Mouse (Mus musculus) adrenal gland, postnatal 10 days (tissue): ENCODE data around the gene Dnmt3c. TPM values are rescaled to one million over a fixed set of nuclear protein-coding genes. Genes with fewer than 3 reads are reported as not detected.

ENCODE experiments used
- DNase-seq: peaks from one replicate; pipeline ENCODE4 v3.0.0; 2021; ENCODE audit warnings: mixed read lengths
- total RNA-seq, 2 experiments: library from RNA; stranded (reverse); gene quantifications; 2 replicates each; pipeline ENCODE4 v1.2.3; 2021

Gene Dnmt3c
- total RNA-seq, 2 experiments from 2014 or later, result not detected

DNA sequence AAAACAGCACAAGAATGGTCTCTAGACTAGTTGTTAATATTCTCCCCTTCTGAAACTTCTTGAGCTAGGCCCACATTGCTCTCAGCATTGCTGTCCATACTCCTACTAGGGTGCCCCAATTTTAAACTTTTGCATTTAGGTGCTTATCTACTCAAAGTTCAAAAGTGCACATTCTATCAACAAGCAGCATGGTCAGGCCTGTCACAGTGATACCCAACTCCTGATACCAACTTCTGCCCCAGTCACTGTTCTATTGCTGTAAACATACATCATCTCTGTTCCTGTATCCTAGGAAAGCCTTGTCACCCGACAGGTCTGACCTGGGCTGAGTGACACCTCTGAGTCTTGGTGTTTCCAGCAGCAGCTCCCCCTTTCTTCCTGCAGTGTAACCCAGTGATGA, 26.6 kb downstream of the Dnmt3c start:
- no peak for DNase-seq

DNA sequence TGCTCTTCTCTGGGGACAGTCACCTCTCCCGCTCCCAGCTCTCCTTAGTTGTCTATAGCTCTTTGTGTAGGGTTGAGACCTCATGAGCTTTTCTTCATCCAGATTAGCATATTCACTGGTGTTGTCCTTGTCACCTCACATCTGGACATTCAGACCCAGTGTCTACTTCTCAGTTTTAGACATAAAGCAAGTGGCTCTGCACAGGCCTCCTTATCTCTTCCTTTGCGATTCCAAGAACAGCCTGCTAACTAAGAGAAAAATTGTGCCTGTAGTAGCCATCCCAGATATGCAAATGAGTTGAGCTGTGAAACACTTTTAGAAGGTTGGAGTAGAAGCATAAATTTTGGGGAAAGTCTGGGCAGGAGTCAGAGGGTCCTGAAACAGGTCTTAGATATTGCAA, 28.0 kb downstream of the Dnmt3c start:
- no peak for DNase-seq

DNA sequence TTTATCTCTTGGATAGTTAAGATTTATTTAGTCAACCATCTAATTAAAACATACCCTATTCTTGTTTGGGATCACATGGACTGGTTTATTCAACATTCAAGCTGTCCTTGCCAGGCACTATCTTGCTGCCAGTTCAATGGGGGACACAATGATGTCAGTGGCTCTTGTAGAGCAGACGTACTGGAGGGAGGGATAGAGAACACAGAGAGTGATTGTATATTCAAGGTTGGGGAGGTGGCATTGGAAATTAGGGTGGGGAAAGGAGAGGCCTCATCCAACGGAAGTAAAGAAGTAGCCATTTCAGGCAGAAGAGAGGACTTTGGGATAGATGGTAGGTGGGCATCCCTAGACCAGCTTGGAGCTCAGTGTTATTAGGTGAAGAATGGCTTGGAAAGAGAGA, 28.4 kb downstream of the Dnmt3c start:
- no peak for DNase-seq

DNA sequence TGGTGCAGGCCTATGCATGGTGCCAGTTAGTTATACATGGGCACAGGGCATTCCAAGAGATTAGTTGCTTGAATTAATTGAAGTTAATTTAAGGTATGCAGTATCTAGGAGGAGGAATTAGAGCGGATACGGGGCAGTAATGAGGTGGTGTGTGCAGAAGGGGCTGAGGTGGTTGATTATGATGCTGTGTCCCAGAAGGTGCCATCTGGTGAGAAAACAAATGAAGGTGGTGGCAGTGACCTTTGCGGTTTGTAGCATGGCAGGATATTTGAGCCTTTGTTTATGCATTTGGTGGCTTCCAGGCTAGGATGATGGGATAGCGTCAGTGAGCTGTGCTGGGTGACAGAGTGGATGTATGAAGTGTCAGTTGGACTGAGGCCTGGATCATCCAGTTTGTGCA, 28.8 kb downstream of the Dnmt3c start:
- no peak for DNase-seq

DNA sequence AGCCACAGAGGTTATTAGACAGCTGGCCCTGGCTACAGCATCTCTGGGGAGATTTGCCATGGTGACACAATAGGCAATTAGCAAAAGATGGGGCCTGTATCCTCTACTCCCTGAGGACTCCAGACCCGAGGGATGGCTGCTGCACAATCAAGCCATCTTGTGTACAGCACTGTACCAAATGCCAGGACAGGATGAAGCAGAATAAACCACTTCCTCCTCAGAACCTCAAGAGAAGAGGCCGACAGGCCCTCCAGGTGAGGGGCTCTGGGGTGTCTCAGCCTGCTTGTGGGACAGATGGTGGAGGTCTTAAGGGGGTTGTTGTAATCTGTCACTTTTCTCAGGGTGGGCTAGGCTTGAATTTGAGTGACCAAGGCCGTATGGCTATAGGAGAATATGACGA, 37.6 kb downstream of the Dnmt3c start:
- DNase-seq, result no peak

DNA sequence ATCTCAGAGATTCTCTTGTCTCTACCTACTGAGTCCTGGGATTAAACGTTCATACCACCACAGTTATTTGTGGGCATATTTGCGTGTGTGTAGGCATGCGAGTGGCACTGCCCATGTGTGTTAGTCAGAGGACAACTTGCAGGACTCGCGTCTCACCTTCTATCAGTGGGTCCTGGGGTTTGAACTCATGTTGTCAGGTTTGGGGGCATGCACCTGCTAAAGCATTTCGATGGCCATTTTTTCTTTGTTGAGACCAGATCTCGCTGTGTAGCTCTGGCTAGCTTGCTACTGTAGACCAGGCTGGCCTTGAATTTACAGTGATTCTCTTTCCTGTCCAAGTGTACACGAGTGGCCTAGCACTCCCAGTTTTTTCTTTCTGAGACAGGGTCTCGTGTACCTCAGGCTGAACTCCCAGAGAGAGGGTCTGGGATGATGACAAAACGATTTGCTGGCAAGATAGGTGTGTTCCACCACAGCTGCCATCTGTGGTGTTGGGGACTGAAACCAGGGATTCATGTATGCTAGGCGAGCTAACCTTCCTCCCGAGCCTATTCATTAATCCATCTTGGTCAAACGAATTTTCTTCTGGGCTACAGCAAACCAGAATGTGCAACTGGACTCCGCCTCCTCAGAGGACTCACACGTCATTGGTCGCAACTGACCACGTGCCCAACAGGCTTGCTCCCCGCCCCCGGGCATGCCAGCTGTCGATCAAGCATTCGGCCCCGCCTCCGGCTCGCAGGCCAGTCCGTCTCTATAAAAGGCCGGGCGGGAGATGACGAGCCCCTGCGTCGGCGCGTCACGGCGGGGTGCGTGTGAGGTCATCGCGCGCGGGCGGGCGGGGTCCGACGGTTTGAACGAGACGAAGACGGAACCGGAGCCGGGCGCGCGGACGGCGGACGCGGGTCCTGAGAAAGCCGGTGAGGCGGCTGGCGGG, 44.3 kb downstream of the Dnmt3c start, which contains the start of gene Mapre1:
Mapre1 (plus strand) TSS at position 775 of the 937 bp plus-strand sequence.
- peak; percentile 100 for DNase-seq

DNA sequence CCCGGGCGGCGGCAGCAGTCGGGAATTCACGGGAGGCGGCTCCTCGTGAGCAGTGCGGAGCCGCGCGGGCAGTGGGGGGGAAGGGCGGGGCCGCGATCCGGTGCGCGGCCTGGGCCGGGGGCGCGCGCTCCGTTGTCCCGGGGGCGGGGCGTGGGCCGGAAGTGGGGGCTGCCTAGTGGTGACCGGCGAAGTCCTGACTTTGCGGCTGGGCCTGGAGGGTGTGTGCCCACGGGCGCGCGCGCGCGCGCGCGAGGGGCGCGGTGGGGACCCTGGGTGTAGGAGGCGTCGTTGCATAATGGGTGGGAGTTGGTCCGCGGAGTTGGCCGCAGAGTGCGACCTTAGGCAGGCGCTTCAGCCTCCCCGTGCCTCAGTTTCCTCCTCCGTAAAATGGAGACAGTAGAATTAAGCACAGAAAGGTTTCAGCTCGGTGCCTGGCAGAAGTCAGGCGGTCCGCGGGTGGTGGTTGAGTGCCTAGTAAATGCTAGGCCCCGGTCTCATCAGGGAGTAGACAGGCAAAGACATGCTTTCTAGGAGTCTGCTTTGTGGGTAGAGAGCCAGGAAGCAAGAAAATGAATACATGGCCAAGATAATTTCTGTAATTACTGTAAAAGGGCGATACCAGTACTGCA, 45.1 kb downstream of the Dnmt3c start:
- DNase-seq, result no peak

DNA sequence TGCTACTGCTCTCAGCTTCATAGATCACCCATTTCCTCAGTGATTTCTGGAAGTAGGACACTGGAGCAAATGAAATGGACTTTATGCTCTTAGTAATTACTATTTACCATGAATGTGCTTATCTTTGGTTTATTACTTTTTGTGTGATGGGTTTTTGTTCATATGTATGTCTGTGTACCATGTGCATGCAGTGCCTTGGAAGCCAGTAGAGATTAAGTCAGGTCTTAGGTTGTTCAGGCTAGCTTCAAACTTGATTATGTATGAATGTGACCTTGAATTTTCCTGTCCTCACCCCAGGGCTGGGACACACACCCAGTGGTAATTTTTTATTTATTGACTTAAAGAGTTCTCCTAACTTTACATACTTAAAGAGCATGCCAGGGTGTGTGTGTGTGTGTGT, 51.5 kb downstream of the Dnmt3c start:
- no peak for DNase-seq

DNA sequence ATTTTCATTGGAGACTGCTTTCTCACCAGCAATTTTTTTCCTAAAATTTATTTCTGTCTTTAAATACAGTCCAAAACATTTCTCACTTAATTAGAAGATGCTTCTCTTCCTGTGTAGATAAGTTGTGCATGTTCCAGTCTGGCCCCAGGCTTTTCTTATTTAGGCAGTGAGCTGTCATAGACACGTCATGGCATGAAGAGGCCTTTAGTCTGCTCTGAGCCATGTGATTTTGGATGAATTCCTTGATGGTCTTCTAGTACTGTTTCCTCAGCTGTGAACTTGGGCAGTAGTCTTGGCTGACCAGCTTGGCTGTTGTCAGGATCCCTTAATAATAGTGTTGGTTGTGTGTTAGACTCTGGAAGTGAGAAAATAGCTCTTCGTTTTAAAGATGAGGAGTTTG, 53.9 kb downstream of the Dnmt3c start:
- DNase-seq, result no peak

DNA sequence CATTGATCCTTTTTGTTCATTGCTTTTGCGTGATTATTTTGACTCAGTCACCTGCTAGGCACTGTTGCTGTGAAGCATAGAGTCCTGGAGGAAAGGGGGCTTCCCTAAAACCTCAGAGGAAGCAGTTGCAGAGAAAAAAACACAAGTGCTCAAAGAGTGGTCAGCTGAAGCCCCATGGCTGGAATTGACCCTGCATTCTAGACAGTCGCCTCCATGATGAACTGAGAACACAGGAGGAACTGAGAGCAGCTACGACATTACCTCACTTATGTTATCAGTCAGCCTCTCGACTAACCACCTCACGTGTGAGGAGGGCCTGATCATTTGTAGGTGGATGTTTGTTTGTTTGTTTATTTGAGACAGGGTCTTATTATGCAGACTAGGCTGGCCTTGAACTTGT, 65.7 kb downstream of the Dnmt3c start:
- no peak for DNase-seq

DNA sequence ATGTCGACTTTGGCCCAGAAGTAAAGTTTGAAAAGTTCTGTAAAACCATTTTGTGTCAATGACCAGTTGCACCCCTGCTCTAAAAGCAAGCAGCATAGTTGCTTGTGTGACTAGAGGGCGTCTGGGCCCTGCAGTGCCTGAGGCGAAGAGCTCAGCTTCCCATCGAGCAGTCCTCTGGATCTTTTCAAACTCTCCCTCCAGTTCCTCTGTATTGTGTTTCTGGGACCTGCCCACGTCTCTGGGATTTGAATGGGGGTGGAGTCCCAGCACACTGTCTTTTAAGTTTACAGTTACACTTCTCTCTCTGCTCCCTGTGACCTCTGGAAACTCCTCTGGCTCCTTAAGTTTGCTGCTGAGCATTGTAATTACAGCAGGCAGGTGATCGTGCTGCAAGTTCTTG, 71.0 kb downstream of the Dnmt3c start:
- no peak for DNase-seq

DNA sequence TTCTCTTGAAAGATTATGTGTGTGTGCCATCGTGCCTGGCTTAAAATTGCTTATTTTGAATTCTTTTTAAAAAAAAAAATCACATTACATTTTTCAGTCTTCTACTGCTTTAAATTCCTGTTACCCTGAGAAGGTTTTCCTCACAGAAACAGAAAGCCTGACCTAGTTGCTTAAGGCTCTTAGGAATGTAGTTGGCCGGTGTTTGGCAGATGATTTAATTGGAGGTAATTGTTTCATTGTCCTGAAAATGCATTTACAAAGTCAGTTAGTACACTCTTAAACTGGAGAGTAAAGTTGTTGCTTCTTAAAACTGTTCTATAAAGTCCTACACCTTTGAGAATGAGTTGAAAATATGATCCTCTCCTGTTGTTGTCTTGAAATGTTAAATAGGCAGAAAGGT, 72.4 kb downstream of the Dnmt3c start:
- DNase-seq, result no peak

DNA sequence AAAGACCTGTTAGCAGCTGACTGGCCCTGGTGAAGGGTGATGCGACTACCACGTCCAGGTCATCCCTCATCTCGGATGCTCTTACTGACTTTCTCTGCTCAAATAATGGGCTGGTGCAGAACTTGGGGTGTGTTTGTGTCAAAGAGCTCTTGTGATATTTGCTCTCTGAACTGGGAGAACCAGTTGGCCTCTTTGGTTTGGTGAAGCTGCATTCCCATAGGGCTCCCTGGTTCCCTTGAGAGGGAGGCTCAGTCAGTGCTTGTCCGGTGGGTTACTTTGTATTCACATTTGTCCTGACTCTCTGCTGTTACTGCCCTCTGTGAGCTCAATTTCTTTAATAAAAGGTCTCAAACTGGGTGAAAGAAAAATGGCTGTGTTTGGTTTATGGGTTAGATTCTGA, 76.5 kb downstream of the Dnmt3c start:
- DNase-seq, result no peak

DNA sequence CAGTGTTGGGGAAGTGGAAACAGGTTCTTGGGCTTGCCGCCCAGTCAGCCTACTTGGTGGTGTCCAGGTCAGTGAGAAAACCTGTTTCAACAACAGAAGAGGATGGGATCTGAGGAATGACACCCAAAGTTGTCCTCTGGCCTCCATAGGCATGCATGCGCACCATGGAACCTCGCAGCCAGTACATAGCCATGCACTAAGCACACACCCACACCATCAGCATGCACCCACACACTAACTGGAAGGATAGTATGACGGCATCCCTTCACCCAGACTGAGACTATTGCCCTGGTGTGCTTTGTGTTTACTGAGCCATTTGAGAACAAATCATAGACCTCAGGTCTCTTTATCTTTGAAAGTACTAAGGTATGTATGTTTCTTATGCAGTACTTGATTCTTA, 79.0 kb downstream of the Dnmt3c start:
- DNase-seq, result no peak

DNA sequence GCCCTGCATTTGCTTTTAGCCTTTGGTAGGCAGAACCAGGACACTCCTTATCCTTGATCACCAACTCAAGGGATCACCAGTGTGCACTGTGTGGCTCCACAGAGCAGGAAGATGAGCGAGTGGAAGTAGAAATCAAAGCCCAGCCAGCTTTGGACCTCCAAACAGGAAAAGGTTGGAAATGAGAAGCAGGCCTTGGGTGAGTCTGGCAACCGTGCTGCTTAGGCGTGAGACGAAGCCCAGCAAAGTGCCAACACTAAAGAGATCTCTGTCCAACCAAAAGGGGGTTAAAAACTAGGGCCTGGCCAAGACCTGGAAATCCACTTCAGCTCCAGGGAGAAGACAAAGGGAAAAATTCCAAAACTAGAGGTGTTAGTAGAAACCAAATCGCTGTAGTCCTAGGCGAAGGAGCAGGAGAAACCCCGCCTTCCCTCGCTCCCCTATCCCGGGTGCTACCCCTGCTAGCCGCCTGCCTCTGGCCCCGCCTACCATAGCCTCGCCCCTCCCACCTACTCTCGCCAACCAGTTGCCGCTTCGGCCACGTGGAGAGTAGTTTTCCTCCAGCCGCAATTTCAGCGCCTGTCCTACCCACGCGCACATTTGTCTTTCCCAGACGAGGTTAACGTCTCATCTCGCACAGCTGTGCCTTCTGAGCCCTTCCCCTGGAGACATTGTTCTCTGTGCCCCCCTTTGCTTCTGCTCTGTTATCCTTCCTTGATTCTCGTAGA, 82.3 kb downstream of the Dnmt3c start:
- peak; percentile 92 for DNase-seq

Other genes with a start within 250 kb of the Dnmt3c start
- not detected for gene 4930404H24Rik, start 203.9 kb upstream of the Dnmt3c start, total RNA-seq
- 10 to 100 TPM; 14.1 to 21.3 TPM for gene Nol4l, start 166.7 kb upstream of the Dnmt3c start, total RNA-seq
- gene Commd7, start 63.9 kb upstream of the Dnmt3c start, total RNA-seq, result 10 to 100 TPM; 31.6 to 33.0 TPM
- 1 to 10 TPM; 4.3 to 6.5 TPM for gene Dnmt3b, start 47.2 kb upstream of the Dnmt3c start, total RNA-seq
- gene Mapre1, start 44.6 kb downstream of the Dnmt3c start, total RNA-seq, result 100 to 1,000 TPM; 107 to 115 TPM
- under 1 TPM; 0.18 to 0.30 TPM for gene Efcab8, start 83.3 kb downstream of the Dnmt3c start, total RNA-seq
- not detected for gene Sun5, start 174.4 kb downstream of the Dnmt3c start, total RNA-seq
- under 1 TPM in 1 of 2 experiments, not detected in 1; 0.15 TPM for gene Bpifb2, start 178.4 kb downstream of the Dnmt3c start, total RNA-seq
- 1 to 10 TPM; 1.2 to 1.7 TPM for gene Bpifb6, start 203.7 kb downstream of the Dnmt3c start, total RNA-seq
- gene Bpifb3, start 221.6 kb downstream of the Dnmt3c start, total RNA-seq, result not detected
- gene Bpifb4, start 241.6 kb downstream of the Dnmt3c start, total RNA-seq, result not detected